Mouse (Mus musculus): ENCODE measurements around the gene Fahd2a.

GRCm38 (mm10) chr2:127390846-127391245 is 53.5 kb downstream of the Fahd2a start:
- no peak for TF ChIP-seq CTCF (IDR thresholded peaks at IDR 0.05; ENCODE audit: low read depth, low read length)
- no peak for TF ChIP-seq POLR2A (IDR thresholded peaks at IDR 0.05; ENCODE audit: insufficient read depth, low read length)
- no peak for TF ChIP-seq EP300 (IDR thresholded peaks at IDR 0.05; ENCODE audit: insufficient read depth, low read depth, low read length)

All from ES-Bruce4 (cell line).